Mouse (Mus musculus): ENCODE data around the gene Ndufa4l2.

DNA sequence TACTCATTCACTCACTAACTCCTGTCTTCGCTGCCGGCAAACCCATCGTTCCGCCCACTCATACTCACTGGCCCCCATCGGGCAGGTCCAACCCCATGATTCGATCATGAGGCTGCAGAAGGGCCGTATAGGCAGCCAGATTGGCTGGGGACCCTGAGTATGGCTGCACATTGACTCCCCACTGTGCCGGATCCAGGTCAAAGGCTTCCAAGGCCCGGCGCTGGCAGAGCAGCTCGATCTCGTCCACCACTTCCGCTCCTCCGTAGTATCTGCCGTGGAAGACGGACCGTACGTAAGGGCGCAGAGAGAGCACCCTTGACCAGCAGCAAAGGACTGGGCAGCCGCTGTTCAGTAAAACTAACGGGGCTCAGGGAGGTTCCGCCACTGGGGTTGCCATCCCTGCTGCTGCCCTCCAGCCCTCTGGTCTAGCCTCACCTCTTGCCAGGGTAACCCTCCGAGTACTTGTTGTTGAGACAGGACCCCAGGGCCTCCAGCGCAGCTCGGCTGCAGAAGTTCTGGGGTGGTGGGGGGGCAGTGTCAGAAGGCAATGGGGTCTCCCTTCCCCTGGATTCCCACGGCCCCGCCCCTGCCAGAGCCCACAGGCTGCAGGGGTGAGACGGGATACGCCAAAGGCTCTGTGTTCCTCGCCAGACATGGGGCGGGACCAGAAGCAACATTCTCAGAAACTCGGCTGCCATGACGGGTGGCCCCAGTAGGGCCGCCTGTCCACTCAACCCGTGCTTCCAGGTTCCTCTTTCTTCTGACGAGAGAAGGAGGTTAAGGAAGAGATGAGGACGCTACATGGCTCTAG lies 5.3 kb downstream of the Ndufa4l2 start:
- TF ChIP-seq CTCF (IDR thresholded peaks at IDR 0.05; ENCODE audit: low read depth, low read length) (no peak), POLR2A (IDR thresholded peaks at IDR 0.05; ENCODE audit: extremely low read depth, insufficient read depth, low read length) (no peak)

All from liver, adult 2 months (tissue).